Mouse (Mus musculus) spleen, adult 2 months (tissue): ENCODE data around the gene Tubg2.

Experiments
- CTCF ChIP-seq: fragments of 200-500 bp; IDR thresholded peaks from 2 replicates; pipeline ENCODE4 v1.5.1; 2011; ENCODE audit warnings: mild to moderate bottlenecking, inconsistent platforms; ENCODE audit not compliant: insufficient read depth, insufficient read length, insufficient replicate concordance; ENCODE audit errors: extremely low read depth
- POLR2A ChIP-seq: fragments of 200-500 bp; IDR thresholded peaks from 2 replicates; pipeline ENCODE4 v1.6.1; 2011; ENCODE audit warnings: low read depth, low read length, inconsistent platforms

- no peak for TF ChIP-seq POLR2A
- no peak for TF ChIP-seq CTCF
Measured at GRCm38 (mm10) chr11:101143338-101144225, 12.1 kb upstream of the Tubg2 start.
